Mouse (Mus musculus): Measurements from ENCODE around the gene Rps6ka5.

DNA sequence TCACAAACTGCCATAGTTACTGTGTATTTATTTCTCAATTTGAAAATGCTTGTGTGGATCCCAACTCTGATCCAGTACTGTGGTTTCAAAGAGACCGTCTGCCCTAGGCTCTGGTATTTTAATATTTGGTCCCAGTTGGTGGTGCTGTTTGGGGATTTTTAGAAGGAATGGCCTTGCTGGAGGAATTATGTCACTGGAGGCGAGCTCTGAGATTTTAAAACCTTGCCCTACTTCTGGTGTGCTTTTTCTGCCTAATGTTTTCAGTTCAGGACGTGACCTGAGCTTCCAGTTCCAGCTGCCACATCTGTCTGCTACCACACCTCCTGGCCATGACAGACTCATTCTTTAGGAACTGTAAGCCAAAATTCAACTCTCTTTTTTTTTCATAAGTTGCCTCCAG lies 121.2 kb downstream of the Rps6ka5 start:
- TF ChIP-seq MAX (IDR thresholded peaks at IDR 0.05; ENCODE audit: low read depth) (no peak), USF1 (IDR thresholded peaks at IDR 0.05; ENCODE audit: low read depth) (no peak), POLR2A (IDR thresholded peaks at IDR 0.05; ENCODE audit: insufficient read length, low read depth) (no peak), MYOG (IDR thresholded peaks at IDR 0.05; ENCODE audit: control insufficient read depth in 1 of 3, insufficient read depth in 1 of 3, insufficient read length in 2 of 3, low read depth in 2 of 3) (no peak), CEBPB (IDR thresholded peaks at IDR 0.05; ENCODE audit: insufficient read depth, poor library complexity, severe bottlenecking) (no peak), REST (IDR thresholded peaks at IDR 0.05; ENCODE audit: insufficient read depth, insufficient read length) (no peak), POLR2AphosphoS2 (IDR thresholded peaks at IDR 0.05; ENCODE audit: insufficient read length, low read depth) (no peak), SRF (IDR thresholded peaks at IDR 0.05; ENCODE audit: control insufficient read depth, insufficient read length, low read depth) (no peak), E2F4 (IDR thresholded peaks at IDR 0.05; ENCODE audit: insufficient read depth) (no peak), TCF12 (IDR thresholded peaks at IDR 0.05; ENCODE audit: insufficient read depth, poor library complexity, severe bottlenecking) (no peak), TCF3 (IDR thresholded peaks at IDR 0.05; ENCODE audit: insufficient read length, low read depth) (no peak)
